Mouse (Mus musculus): ENCODE measurements around the gene Olfr212.

GRCm38 (mm10) chr6:116554952-116555351 lies 48.6 kb downstream of the Olfr212 start:
- TF ChIP-seq CTCF (IDR thresholded peaks at IDR 0.05; ENCODE audit: extremely low read depth, insufficient read length, insufficient replicate concordance, low read depth, low read length) (no peak), POLR2A (IDR thresholded peaks at IDR 0.05; ENCODE audit: low read depth, low read length) (no peak)
